Mouse (Mus musculus) myocyte (in vitro differentiated cells): ENCODE results near the gene Dock2. TPM values are rescaled to one million over a fixed set of nuclear protein-coding genes. Genes with fewer than 3 reads are reported as not detected.

Source experiments
- H3K27me3 ChIP-seq: one replicate; pipeline ENCODE4 v1.6.1; 2011; ENCODE audit not compliant: control insufficient read depth, insufficient read depth, insufficient read length
- H3K36me3 ChIP-seq: one replicate; pipeline ENCODE4 v1.6.1; 2011; ENCODE audit not compliant: control insufficient read depth, insufficient read depth
- H3K4me2 ChIP-seq: one replicate; pipeline ENCODE4 v1.6.1; 2011; ENCODE audit warnings: low read depth, control low read depth
- H3K4me3 ChIP-seq: one replicate; pipeline ENCODE4 v1.5.1; 2011; ENCODE audit warnings: mild to moderate bottlenecking, control low read depth, moderate library complexity
- H3K79me2 ChIP-seq: one replicate; pipeline ENCODE4 v1.6.1; 2011; ENCODE audit not compliant: control insufficient read depth, insufficient read depth
- H3ac ChIP-seq: one replicate; pipeline ENCODE4 v1.6.1; 2011; ENCODE audit not compliant: control insufficient read depth, insufficient read length
- CEBPB ChIP-seq: IDR thresholded peaks from 2 replicates; pipeline ENCODE4 v1.6.1; 2011; ENCODE audit warnings: mild to moderate bottlenecking, moderate library complexity; ENCODE audit not compliant: poor library complexity, insufficient read depth, severe bottlenecking
- E2F4 ChIP-seq: IDR thresholded peaks from one replicate; pipeline ENCODE4 v1.6.1; 2011; ENCODE audit warnings: mild to moderate bottlenecking, control low read depth, moderate library complexity; ENCODE audit not compliant: insufficient read depth
- MAX ChIP-seq: IDR thresholded peaks from one replicate; pipeline ENCODE4 v1.6.1; 2011; ENCODE audit warnings: low read depth, mild to moderate bottlenecking, control low read depth
- MYOD1 ChIP-seq, 3 experiments: IDR thresholded peaks; one replicate each; pipeline ENCODE4 v1.6.1; 2011; ENCODE audit warnings: control low read depth in 2 of 3, low read depth in 2 of 3, mild to moderate bottlenecking in 2 of 3, moderate library complexity in 1 of 3; ENCODE audit not compliant: insufficient read length in 2 of 3, control insufficient read depth in 1 of 3
- MYOG ChIP-seq, 3 experiments: IDR thresholded peaks; one replicate each; pipeline ENCODE4 v1.6.1; 2011; ENCODE audit warnings: control low read depth in 2 of 3, low read depth in 2 of 3, mild to moderate bottlenecking in 2 of 3; ENCODE audit not compliant: insufficient read length in 2 of 3, control insufficient read depth in 1 of 3, insufficient read depth in 1 of 3
- POLR2A ChIP-seq: IDR thresholded peaks from one replicate; pipeline ENCODE4 v1.6.1; 2011; ENCODE audit warnings: low read depth, mild to moderate bottlenecking, control low read depth, moderate library complexity; ENCODE audit not compliant: insufficient read length
- POLR2AphosphoS2 ChIP-seq: IDR thresholded peaks from one replicate; pipeline ENCODE4 v1.6.1; 2011; ENCODE audit warnings: low read depth, control low read depth; ENCODE audit not compliant: insufficient read length
- REST ChIP-seq: IDR thresholded peaks from one replicate; pipeline ENCODE4 v1.6.1; 2011; ENCODE audit warnings: mild to moderate bottlenecking, control low read depth, moderate library complexity; ENCODE audit not compliant: insufficient read depth, insufficient read length
- SRF ChIP-seq: IDR thresholded peaks from one replicate; pipeline ENCODE4 v1.6.1; 2011; ENCODE audit warnings: low read depth; ENCODE audit not compliant: control insufficient read depth, insufficient read length
- TCF12 ChIP-seq: IDR thresholded peaks from one replicate; pipeline ENCODE4 v1.6.1; 2011; ENCODE audit warnings: mild to moderate bottlenecking, control low read depth; ENCODE audit not compliant: poor library complexity, insufficient read depth, severe bottlenecking
- TCF3 ChIP-seq: IDR thresholded peaks from one replicate; pipeline ENCODE4 v1.6.1; 2011; ENCODE audit warnings: low read depth, control low read depth; ENCODE audit not compliant: insufficient read length
- USF1 ChIP-seq: IDR thresholded peaks from one replicate; pipeline ENCODE4 v1.6.1; 2011; ENCODE audit warnings: low read depth, mild to moderate bottlenecking, control low read depth, moderate library complexity
- polyA plus RNA-seq: library from polyadenylated mRNA; unstranded; fragments of >200 nt; fragmentation: generic; extraction: Trizol; gene quantifications from one replicate; pipeline ENCODE4 v1.2.1, GENCODE M21; 2012; ENCODE audit warnings: missing spikeins

Dock2 gene
- polyA plus RNA-seq, 1 experiment: not detected

DNA sequence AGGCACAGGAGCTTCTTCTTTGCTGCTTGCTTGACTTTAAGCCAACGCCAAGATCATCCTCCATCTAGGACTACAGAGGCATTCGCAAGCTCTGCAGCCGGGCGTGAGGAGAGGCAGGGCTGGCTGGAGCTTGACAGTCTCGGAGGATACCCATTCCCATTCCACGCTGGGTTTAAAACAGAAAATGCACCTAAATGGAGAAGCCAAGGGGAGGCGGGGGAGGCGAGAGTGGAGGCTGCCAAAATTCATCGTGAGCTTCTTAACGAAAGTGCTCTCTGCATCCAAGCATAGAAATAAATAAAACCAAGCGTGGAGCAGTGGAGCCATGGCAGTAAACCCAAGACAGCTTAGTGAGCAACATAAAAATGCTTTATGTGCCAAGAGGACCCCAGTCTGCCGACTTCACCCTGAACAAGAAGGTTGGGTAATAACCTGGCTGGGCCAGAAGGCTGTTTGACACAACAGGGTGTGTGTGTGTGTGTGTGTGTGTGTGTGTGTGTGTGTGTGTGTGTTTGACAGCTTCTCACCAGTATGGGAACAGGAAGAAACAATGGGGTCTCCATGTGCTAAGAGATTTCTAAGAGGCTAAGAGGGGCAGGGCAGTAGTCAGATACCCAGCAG lies 524.7 kb downstream of the Dock2 start:
- H3K4me2 ChIP-seq: no peak overlapping the region
- H3K36me3 ChIP-seq: no peaks in the 10 kb centered on the region
- H3K4me3 ChIP-seq: no peak overlapping the region
- no peaks in the 10 kb centered on the region for H3K27me3 ChIP-seq
- no peaks in the 10 kb centered on the region for H3K79me2 ChIP-seq
- TF ChIP-seq TCF12: no peak
- no peak for TF ChIP-seq E2F4
- TF ChIP-seq CEBPB: no peak
- no peak for TF ChIP-seq POLR2A
- no peak for TF ChIP-seq TCF3
- no peak for TF ChIP-seq MYOD1 (IDR thresholded peaks at IDR 0.05; ENCODE audit: control insufficient read depth in 1 of 3, insufficient read length in 2 of 3, low read depth in 2 of 3)
- TF ChIP-seq POLR2AphosphoS2: no peak
- TF ChIP-seq MYOG (IDR thresholded peaks at IDR 0.05; ENCODE audit: control insufficient read depth in 1 of 3, insufficient read depth in 1 of 3, insufficient read length in 2 of 3, low read depth in 2 of 3): no peak
- TF ChIP-seq MAX: no peak
- no peak for TF ChIP-seq USF1
- TF ChIP-seq REST: no peak
- TF ChIP-seq SRF: no peak
- H3ac ChIP-seq: no peak overlapping the region

DNA sequence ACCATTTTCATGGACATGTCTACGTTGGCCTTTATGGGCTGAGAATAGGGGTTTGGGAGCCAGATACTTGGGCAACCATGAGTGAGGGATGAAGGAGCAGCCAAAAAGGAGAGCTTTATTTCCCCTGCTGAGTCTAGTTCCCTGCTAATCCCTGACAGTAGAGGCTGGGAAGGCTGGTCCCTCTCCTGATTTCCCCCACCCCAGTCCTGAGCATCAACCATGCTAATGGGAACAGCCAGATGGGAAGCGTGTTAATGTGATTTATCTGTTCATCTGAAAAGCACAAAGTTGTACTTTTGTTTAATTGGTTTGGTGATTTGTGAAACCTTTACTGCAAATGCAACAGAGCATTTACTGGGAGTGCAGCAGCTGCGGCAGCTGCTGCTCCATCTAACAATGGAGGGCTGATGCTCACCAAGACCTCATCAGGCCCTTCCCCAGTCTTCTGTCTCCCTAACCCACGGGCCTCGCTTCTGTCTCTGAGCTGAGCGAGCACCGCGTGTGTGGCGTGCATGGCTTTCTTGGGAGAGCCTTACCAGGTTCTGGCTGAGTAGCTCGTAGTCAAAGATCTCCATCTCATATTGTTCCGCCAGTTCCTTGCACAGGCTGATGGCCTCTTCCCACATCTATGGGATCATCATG lies 526.0 kb downstream of the Dock2 start:
- Histone ChIP-seq H3K4me3 (no peak overlapping the region), H3ac (no peak overlapping the region), H3K4me2 (no peak overlapping the region), H3K79me2 (no peaks in the 10 kb centered on the region), H3K36me3 (no peaks in the 10 kb centered on the region), H3K27me3 (no peaks in the 10 kb centered on the region)
- TF ChIP-seq MAX (no peak), POLR2A (no peak), MYOG (IDR thresholded peaks at IDR 0.05; ENCODE audit: control insufficient read depth in 1 of 3, insufficient read depth in 1 of 3, insufficient read length in 2 of 3, low read depth in 2 of 3) (no peak)

DNA sequence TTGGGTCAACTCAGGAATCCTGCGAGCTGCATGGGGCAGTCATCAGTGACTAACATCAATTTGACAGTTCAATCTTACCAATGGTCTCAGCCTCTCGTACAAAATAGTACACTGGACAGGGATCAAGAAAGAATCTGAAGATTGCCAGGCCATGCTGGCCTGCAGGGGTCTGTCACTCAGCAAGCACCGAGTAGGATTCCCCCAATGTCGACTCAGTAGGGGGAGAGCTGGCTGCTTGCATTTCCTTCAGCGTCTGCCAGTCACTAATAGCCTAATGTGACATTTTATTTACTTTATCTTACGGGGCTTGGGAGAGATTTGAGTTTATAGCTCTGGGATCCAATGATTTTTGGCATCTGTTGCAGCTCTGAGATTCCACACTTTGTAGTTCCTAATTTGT lies 540.7 kb downstream of the Dock2 start:
- Histone ChIP-seq H3K79me2 (no peaks in the 10 kb centered on the region), H3K4me2 (no peak overlapping the region), H3ac (no peak overlapping the region), H3K36me3 (no peaks in the 10 kb centered on the region), H3K27me3 (no peaks in the 10 kb centered on the region), H3K4me3 (no peak overlapping the region)
- no peak for TF ChIP-seq CEBPB
- no peak for TF ChIP-seq TCF12
- no peak for TF ChIP-seq SRF
- TF ChIP-seq USF1: no peak
- no peak for TF ChIP-seq POLR2A
- no peak for TF ChIP-seq E2F4
- no peak for TF ChIP-seq REST
- no peak for TF ChIP-seq POLR2AphosphoS2
- no peak for TF ChIP-seq MAX
- TF ChIP-seq MYOG (IDR thresholded peaks at IDR 0.05; ENCODE audit: control insufficient read depth in 1 of 3, insufficient read depth in 1 of 3, insufficient read length in 2 of 3, low read depth in 2 of 3): no peak

DNA sequence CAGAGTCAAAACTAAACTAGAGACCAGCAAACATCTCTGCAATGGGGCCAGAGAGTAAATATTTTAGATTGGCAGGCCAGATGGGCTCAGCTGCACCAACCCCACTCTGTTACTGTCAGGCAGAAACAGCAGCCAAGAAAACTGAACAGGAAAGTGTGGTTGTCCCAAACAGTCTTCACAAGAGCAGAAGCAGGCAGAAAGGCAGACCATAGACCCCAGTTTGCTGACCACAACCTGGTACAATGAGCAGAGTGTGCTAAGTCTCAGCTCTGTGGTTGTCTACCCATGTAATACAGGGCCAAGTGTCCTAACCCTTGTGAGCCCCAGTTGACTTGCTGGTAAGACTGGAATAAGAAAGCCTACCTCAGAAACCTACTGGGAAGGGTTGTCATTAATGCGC lies 543.4 kb downstream of the Dock2 start:
- Histone ChIP-seq H3K4me3 (no peak overlapping the region), H3K27me3 (no peaks in the 10 kb centered on the region), H3K4me2 (no peak overlapping the region), H3K36me3 (no peaks in the 10 kb centered on the region), H3ac (no peak overlapping the region), H3K79me2 (no peaks in the 10 kb centered on the region)
- no peak for TF ChIP-seq E2F4
- no peak for TF ChIP-seq MYOG (IDR thresholded peaks at IDR 0.05; ENCODE audit: control insufficient read depth in 1 of 3, insufficient read depth in 1 of 3, insufficient read length in 2 of 3, low read depth in 2 of 3)
- no peak for TF ChIP-seq REST
- TF ChIP-seq CEBPB: no peak
- no peak for TF ChIP-seq USF1

DNA sequence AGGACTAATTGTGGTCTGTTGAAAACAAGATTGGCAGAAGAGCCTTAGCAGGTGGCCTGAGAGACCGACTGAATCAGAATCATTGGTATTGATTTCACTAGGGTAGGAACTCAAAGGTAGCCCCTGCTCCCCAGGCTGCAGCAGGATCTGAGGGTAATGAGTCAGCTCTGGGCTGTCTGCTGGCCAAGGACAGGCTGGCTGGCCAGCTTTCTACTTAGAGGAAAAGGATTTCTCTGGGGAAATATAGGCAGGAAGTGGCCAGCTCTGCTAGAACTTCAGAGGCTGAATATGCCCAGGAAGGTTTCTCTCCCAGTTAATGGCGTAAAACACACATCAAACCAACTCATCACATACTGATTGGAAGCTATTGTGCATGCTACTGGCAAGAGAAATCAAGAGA lies 544.0 kb downstream of the Dock2 start:
- Histone ChIP-seq H3ac (no peak overlapping the region), H3K27me3 (no peaks in the 10 kb centered on the region), H3K4me2 (no peak overlapping the region), H3K36me3 (no peaks in the 10 kb centered on the region), H3K79me2 (no peaks in the 10 kb centered on the region), H3K4me3 (no peak overlapping the region)
- TF ChIP-seq USF1: no peak
- TF ChIP-seq POLR2AphosphoS2: no peak
- no peak for TF ChIP-seq REST
- TF ChIP-seq CEBPB: no peak
- no peak for TF ChIP-seq E2F4
- TF ChIP-seq MYOG (IDR thresholded peaks at IDR 0.05; ENCODE audit: control insufficient read depth in 1 of 3, insufficient read depth in 1 of 3, insufficient read length in 2 of 3, low read depth in 2 of 3): no peak
- no peak for TF ChIP-seq SRF
